Mouse (Mus musculus): ENCODE results near the gene Gm9903. TPM values are rescaled to one million over a fixed set of nuclear protein-coding genes. Genes with fewer than 3 reads are reported as not detected.
A peak's percentile ranks its signal among the peaks of the same experiment; 100 is the strongest.

Gene Gm9903
- total RNA-seq, 1 experiment from 2014 or later = 1.4 TPM

DNA sequence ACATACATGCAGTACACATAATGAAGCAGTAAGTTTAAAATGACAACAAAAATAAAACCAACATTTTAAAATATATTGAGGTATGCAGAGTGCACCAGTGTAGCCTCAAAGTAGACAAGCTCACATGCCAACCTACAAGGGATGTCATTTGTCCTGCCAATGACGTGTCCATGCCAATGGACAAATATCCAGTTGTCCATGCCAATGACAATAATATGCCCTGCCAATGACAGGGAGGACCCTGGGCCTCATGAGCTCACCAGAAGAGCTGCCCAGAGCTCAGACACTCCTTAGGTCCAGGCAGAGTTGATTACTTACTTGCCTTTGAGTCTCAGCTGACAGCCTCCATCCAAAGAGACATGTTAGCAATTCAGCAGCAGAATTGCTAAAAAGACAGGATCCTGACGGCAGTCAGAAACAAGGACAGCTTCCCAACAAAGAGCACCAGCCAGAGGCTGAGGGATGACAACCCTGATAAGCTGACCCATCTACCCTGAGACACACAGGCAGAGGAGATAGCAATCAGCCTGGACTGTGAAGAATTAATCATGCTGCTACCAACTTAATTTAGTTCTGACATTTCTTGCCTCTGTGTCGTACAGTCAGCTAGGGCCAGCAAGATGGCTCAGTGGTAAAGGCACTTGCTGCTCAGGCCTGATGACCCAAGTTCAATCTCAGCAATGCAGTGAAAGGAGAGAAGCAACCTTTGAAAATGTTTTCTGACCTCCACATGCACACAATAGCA, 8.1 kb downstream of the Gm9903 start:
- ATAC-seq (ENCODE audit: extremely low read depth, insufficient number of reproducible peaks, low FRiP score, poor library complexity, severe bottlenecking) = no peak

DNA sequence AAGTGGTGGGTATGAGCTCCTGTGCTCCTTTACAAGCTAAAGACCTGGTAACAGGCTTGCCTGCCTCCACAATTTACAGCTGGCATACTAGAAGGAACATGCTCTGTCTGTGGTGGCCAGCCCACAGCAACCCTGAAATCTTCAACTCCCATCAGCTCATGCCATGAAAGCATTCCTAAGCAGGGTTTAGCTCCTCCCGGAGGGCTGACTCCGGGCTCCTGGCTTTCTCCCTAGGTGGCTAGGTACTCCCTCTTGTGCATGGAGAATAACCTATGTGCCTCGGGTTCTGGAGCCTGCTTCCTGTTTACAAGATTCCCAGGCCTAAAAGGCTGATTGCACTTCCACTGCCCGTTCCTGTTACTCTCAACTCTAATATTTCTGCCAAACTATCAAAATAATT, 9.1 kb downstream of the Gm9903 start:
- no peak for ATAC-seq (ENCODE audit: extremely low read depth, insufficient number of reproducible peaks, low FRiP score, poor library complexity, severe bottlenecking)

DNA sequence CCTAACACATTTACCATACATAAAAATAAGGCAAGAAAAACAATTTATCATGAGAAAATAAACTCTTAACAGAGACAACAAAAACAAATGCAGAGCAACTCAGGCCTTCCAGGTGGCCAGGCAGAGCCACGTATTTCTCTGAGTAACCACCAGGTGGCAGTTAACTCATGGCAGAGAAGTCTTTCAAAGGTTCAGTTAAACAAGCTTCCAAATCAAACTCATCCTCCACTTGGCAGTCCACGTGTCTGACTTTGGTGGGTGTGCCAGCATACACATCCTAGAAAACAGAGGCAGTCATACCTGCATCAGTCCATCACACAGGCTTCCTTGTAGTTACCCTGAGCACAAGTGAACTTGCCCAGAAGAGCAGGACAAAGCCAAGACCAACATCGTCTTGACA, 10.9 kb downstream of the Gm9903 start:
- ATAC-seq (ENCODE audit: extremely low read depth, insufficient number of reproducible peaks, low FRiP score, poor library complexity, severe bottlenecking) = peak; percentile 78

DNA sequence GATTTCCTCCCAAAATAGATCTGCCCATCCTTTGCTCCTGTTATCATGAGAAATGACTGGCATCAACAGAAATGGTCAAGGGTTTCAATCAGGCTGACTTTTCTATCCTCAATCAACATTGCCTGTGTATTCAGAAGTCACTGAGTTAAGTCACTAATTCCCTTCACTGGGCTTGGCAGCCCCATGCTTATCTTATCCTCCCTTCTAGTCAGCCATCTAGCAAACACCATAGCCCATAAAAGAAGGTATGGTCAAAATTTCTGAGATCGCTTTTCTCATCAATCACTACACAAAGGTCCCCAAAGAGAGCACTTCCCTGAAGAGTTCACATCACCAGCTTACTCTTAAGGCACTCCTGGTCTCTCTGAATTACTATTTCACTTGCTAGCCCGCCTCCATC, 21.3 kb downstream of the Gm9903 start:
- ATAC-seq (ENCODE audit: extremely low read depth, insufficient number of reproducible peaks, low FRiP score, poor library complexity, severe bottlenecking) = no peak

DNA sequence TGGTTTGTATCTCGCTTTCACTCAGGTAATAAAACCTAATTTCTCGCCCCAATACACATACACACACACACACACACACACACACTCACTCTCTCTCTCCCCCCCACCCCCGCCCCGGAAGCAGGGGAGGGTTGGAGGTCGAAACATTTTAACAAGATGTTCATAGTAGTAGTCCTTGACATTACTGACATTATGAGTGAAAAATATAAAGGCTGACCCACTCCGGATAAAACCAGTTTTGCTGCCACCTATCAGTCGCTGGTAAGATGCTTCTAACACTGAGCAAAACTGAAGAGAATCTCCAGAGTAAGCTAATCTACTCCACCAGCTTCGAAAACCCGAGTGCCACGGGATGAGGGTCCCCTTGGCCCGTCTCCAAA, 21.8 kb downstream of the Gm9903 start:
- ATAC-seq (ENCODE audit: extremely low read depth, insufficient number of reproducible peaks, low FRiP score, poor library complexity, severe bottlenecking) = no peak

DNA sequence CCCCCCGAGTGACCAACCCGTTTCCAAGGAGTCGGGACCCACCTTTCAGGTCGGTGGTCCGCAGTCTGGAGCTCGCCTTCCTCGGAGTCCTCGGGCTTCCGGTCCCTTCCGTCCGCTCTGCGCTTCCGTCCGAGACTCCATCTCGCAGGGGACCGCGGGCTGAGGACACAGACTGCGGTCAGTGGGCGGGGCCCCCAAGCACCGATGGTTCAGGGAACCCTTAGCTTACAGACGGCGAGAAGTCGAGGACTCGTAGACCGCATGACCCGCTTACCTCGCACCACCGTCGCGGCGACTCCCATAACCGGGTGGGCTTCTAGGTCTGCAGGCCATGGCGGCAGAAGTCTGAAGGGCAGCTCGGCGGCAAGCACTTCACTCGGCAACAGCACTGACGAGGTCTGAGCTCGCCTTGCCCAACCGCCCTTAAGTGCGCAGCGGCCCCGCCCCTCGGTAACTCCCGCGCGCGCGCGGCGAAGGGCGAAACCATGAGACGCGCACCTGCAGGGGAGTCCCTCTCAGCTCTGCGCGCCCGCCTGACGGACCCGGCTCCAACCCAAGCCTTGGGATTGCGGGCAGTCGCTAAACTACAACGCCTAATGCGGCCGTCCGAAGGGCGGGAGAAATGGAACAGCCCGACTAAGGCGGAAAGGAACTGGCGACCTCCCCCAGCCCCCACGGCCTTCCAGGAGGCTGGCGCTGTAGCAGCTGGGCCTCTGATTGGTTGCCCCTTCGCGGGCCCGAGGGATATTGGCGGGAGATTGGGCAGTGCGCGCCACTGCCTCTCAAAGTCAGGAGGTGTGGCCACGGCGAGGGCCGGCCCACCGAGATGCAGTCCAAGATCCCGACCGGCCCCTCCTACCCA, 22.4 kb downstream of the Gm9903 start, which contains the start of gene Slbp:
Gene Slbp (minus strand): TSS at position 654 of the 862 bp plus-strand sequence.
- peak; percentile 83 for ATAC-seq (ENCODE audit: extremely low read depth, insufficient number of reproducible peaks, low FRiP score, poor library complexity, severe bottlenecking)

DNA sequence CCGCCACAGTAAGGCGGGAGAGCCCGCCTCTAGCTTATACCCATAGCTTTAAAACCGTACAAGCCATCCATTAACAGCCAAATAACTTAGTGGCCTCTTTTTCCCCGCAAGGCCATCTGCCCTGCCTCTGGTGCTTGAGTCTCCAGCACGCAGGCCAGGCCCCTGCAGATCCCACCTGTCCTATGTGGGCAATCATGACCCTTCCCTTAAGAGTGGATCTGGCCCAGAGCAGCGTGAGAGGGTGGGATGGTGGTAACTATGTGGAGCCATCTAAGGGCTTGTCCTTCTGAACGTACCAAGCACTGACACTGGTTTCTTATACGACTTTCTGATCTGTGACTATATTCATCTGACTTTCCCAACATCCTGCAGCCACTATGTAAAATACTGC, 23.1 kb downstream of the Gm9903 start:
- no peak for ATAC-seq (ENCODE audit: extremely low read depth, insufficient number of reproducible peaks, low FRiP score, poor library complexity, severe bottlenecking)

DNA sequence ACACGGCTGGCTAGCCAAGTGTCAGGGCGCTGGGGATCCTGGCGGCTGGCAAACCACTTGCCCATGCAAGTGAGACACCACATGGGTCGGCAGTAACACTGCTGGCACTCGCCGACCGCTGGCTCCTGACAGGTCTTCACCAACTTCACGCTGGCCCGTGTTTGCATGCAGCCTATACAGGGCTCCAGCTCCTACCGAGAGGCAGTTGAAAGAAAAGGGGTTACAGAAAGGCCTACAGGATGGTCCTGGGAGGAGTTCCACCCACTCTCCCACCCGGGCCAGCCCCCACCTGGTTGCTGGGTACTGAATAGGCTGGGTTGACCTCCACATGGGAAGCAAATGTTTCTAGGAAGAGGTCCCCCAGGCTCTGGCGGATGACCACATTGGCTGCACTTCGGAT, 24.7 kb downstream of the Gm9903 start:
- ATAC-seq (ENCODE audit: extremely low read depth, insufficient number of reproducible peaks, low FRiP score, poor library complexity, severe bottlenecking) = no peak

DNA sequence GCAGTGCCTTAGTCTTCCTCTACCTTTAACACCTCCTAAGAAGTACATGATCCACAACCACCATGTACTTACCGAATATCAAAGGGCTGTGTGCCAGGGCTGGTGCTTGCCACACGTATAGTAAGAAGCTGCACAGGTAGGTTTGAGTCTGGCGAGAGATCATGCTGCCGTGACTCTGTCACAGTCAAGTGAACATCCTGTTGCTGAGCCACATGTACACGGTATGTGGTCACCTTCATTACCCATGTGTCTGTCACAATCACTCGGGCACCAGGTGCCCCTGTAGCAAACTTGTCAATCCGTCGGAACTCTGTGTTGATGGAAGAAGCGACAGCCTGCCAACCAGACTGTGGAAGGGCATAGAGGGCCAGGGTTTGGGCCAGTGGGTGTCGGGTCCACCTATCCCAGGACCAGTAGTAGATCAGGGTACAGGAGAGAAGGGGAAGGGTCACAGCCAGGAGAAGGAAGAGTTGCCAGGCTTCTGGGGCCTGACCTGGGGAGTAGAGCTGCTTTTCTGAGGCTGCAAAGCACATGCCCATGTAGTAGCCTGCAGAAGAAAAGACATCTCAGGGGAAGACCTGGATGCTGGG, 25.6 kb downstream of the Gm9903 start:
- ATAC-seq (ENCODE audit: extremely low read depth, insufficient number of reproducible peaks, low FRiP score, poor library complexity, severe bottlenecking) = no peak

DNA sequence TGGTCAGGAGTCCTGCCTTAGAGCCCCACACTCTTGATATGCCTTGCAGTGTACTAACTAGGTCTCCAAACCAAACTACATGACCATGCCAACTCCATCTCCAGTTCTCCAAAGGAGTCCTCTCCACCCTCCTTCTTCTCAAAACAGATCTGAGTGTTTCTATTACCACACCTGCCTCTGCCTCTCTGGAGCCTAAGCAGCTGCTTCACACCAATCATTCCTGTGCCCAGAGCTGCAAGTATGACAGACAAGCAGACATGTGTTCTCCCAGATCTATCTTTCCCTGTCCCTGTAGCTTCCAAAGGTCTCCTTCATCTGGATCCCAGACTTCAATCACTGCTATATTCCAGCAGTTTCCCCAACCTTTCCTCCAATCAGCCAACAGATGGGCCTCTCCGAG, 27.0 kb downstream of the Gm9903 start:
- ATAC-seq (ENCODE audit: extremely low read depth, insufficient number of reproducible peaks, low FRiP score, poor library complexity, severe bottlenecking) = no peak

DNA sequence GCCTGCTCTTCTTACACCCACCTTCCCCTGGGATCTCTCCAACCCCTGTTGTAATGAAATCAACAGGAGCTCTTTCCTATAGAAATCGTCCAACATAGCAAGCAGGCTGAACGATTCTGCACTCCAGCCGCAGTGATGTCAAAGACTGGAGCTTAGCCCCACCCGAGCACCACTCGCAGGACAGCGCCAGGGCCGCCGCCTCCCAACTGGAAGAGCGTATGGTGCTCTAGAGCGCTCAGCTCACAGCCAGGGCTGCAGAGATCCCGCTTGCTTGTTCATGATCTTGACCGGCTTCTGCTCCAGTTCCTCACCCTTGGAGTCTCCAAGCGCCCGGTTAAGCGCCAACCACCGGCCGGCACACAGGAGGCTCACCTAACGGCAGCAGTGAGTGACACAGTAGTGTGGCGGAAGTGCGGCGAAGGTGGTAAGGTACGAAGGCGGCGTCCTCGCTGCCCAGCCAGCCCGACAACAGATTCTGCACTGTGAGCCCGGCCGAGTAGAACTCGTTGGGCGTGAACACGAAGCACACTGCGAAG, 27.6 kb downstream of the Gm9903 start:
- ATAC-seq (ENCODE audit: extremely low read depth, insufficient number of reproducible peaks, low FRiP score, poor library complexity, severe bottlenecking) = no peak

DNA sequence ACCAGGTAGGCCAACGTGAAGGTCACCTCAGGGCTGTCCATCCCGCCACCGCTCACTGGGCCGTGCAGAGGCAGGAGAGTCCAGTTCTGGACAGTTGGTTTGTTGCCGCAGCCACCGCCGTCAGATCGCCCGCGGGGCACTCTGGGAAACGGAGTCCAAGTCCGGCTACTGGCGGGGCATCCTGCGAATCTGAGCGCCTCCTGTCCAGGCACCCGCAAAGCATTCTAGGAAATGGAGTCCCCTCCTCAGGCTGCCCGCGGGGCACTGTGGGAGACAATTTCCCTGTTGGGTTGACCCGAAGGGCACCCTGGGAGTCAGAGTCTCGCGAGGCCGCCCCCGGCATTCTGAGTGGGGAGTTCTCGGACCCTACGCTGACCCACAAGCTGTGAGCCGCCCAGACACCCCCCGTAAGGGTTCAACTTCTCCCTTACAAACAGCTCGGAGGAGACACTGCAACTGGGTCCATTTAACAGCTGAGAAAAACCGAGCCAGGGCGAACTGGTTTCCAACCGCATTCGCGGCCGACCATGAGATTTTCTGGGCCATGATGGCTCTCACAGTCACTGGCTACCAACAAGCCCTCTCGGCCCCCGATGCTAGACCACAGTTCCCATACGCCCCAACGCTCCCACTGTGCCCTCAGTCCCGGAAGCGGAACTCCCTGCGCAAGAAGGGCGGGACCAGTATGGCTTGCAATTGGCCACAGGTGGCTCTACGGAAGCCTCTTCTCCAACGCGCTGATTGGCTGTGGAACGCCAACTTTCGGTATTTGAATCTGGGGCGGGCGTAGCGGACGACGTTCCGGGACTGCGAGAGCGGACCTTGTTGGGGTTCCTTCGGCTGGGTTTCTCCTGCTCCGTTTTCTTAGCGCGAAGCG, 28.3 kb downstream of the Gm9903 start, which contains the start of the genes Tacc3 and Tmem129:
Gene Tacc3 (plus strand): TSS at position 342 of the 877 bp plus-strand sequence.
Gene Tmem129 (minus strand): TSS at position 630 of the 877 bp plus-strand sequence.
- ATAC-seq (ENCODE audit: extremely low read depth, insufficient number of reproducible peaks, low FRiP score, poor library complexity, severe bottlenecking) = peak; percentile 88

DNA sequence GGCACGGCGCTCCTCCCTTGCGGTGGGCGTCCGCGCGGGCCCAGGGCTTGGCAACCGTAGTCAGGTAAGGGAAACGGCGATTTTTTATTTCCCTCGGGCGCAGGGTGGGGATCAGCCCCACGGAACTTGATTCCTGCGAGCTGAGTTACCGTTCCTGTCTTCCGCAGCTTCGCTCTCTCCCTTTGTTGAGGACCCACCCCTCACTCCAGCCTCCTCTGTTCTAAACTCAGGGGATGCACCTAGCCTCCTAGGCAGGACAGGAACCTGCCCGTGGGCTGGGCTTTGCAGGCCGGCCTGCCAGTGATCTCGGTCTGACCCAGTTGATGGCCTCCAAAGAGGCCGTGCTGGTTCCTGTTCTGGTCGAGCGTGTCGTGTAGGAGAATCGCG, 28.9 kb downstream of the Gm9903 start:
- no peak for ATAC-seq (ENCODE audit: extremely low read depth, insufficient number of reproducible peaks, low FRiP score, poor library complexity, severe bottlenecking)

DNA sequence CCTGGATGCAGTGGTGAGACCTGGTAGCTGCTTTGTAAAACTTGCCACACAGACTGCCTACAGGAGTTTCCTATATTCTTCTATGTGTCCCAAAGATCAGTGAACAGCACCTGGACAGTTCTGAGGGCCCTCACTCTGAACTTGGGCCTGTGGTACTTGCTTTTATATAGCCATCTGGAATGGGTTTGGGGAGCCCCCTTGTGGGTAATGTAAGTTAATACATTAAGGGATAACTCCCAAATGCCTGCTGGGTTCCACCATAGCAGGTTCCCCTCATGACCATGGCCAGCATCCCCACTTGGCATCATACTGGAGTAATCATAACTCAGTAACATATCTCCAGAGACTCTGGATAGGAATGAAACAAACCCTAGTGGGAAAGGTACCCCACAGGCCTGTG, 38.5 kb downstream of the Gm9903 start:
- ATAC-seq (ENCODE audit: extremely low read depth, insufficient number of reproducible peaks, low FRiP score, poor library complexity, severe bottlenecking) = 0 out of 2 replicates have a peak, but pooled peaks have one; percentile 44

DNA sequence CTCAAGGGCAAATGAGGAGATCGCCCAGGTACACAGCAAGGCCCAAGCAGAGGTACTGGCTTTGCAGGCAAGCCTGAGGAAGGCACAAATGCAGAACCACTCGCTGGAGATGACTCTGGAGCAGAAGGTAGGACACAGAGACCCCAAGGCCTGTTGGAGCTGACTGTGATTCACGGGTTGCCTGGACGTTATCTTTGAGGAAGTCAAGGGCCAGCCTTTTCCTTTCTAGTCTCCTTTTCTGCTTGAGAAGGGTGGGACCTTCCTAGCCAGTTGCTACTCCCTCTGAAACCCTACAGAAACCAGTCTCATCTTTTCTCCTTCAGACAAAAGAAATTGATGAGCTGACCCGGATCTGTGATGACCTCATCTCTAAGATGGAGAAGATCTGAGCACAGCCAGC, 41.9 kb downstream of the Gm9903 start:
- no peak for ATAC-seq (ENCODE audit: extremely low read depth, insufficient number of reproducible peaks, low FRiP score, poor library complexity, severe bottlenecking)

DNA sequence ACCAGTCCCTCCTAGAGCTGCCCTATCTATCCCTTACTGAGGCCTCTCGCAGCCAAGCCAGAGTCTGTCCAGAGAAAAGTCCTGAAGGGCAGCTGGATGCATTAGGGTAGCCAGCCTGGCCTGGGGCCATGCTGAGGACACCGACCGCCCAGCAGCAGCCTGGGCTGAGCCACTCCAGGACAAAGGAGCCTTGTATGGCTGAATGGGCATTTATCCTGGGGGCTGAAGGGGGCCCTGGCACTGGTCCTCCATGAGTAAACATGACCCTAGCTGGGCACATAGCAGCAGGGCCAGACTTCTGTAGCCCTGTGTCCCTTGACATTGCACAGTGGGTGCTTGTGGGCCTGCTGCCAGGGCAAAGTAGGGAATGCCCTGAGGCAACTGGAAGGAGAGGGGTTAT, 44.7 kb downstream of the Gm9903 start:
- no peak for ATAC-seq (ENCODE audit: extremely low read depth, insufficient number of reproducible peaks, low FRiP score, poor library complexity, severe bottlenecking)

DNA sequence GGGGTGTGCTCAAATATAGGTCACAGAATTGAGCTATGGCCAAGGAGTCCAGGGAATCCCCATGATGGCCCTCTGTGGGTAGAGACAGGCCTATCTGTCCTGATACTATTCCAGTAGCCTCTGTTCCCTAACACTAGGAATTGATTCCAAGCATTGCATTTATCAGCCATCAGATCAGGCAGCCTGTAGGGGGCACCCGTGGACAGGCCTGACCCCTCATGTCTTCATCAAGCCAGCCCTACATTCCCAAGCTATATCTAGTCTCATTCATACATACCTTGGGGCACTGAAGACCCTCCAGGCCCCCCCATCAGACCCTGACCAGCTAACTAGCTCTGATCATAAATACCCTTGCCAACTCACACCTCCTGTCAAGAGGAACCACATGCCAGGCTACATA, 46.2 kb downstream of the Gm9903 start:
- no peak for ATAC-seq (ENCODE audit: extremely low read depth, insufficient number of reproducible peaks, low FRiP score, poor library complexity, severe bottlenecking)

DNA sequence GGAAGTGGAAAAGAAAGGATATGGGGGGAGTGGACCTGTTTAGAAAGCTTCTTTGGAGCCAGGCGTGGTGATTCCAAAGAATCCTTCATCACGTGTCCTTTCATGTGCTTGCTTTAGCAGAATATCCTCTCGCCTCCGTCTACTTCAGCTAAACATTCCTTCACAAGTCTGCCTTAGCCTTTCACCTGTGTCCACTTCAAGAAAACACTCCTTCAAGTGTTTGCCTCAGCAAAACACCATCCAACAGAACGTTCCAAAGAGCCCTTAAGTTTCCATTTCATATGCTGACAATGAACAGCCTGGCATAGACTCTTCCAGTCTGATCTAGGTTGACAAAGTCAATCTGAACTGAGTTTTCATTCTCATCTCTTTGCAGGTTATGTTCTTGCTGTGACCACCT, 48.5 kb downstream of the Gm9903 start:
- no peak for ATAC-seq (ENCODE audit: extremely low read depth, insufficient number of reproducible peaks, low FRiP score, poor library complexity, severe bottlenecking)

DNA sequence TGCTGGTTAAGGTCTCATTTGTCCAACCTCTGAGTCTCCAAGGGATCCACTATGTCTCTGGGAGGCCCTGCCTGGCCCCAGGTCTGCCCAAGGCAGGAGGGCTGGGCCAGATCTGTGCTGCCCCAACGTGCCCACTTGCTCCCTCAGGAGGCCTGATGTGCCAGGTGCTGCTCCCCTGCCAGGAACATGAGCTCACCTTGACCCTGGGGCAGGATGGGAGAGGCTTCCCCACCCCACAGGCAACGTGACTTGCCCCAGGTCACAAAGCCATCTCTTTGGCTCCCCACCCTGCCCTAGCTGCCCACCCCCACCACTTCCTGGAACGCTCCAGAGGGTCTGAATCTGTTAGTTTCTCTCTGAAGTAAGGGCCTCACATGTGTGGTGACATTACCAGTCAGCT, 51.3 kb downstream of the Gm9903 start:
- ATAC-seq (ENCODE audit: extremely low read depth, insufficient number of reproducible peaks, low FRiP score, poor library complexity, severe bottlenecking) = no peak
